Mouse (Mus musculus) heart, postnatal 14 days (tissue): ENCODE measurements around the gene Hap1. TPM values are rescaled to one million over a fixed set of nuclear protein-coding genes. Genes with fewer than 3 reads are reported as not detected.
A peak's percentile ranks its signal among the peaks of the same experiment; 100 is the strongest.

Experiments used
- DNase-seq, 2 experiments: peaks; one replicate each; pipeline ENCODE4 v3.0.0; 2021 to 2022
- intact Hi-C: fragments of 180-260 bp; cut with DNase I; formaldehyde crosslinking; loops from one replicate; pipeline ENCODE4 v1.15.1; 2025
- total RNA-seq, 2 experiments: library from RNA; stranded (reverse); gene quantifications; 2 replicates each; pipeline ENCODE4 v1.2.3; 2021

Gene Hap1
- total RNA-seq, 2 experiments from 2014 or later = 1.2 to 1.8 TPM

DNA sequence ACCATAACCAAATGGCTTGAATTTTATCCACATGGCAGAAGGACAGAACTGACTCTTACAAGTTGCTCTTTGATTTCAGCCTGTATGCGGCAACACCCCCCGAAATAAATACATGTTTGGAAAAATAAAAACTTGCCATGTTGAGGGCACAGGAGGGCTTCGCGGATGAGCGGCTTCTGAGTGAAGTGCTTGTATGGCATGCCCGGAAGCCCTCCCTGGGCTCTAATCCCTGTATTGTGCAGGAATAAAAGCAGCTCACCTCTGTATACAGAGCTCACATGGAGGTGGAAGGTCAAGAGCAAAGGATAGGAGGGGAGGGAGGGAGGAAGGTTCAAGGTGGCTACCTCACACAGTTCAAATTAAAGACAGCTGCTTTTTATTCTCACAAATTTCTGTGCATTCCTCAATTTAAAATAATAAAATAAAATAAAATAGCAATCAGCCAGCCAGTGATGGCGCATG is 36.0 kb upstream of the Hap1 start:
- intact Hi-C loops = no loop called here
- no peak for DNase-seq

DNA sequence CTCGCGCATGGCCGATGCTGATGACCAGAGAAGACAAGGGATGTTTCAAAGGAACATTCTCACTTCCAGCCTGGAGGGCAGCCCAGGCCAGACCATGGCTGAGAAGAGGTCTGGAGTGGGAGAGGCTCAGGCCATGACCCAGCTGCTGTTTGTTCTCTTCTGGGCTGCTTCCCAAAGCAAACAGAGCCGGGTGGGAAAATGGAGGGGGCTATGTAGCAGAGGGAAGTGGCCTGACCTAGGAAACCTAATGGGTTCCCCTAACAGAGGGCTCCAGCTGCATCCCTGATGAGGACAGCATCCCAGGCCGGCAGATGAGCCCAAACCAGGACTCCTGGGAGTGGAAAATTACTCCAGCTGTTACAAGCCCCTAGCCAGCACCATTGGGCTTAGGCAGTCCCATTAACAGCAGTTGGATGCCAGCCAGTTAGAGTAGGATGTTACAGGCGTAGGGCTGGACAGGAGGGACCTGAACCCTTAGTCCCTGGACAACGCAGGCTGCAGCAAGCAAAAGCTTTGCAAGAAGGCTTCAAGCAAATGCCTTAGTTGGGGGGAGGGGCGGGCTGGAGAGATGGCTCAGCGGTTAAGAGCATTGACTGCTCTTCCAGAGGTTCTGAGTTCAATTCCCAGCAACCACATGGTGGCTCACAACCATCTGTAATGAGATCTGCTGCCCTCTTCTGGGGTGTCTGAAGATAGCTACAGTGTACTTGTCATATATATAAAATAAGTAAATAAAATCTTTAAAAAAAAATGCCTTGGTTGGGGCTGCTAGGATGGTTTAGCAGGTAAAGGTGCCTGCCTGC is 35.4 kb upstream of the Hap1 start:
- DNase-seq = peak; percentile 83 to 87

DNA sequence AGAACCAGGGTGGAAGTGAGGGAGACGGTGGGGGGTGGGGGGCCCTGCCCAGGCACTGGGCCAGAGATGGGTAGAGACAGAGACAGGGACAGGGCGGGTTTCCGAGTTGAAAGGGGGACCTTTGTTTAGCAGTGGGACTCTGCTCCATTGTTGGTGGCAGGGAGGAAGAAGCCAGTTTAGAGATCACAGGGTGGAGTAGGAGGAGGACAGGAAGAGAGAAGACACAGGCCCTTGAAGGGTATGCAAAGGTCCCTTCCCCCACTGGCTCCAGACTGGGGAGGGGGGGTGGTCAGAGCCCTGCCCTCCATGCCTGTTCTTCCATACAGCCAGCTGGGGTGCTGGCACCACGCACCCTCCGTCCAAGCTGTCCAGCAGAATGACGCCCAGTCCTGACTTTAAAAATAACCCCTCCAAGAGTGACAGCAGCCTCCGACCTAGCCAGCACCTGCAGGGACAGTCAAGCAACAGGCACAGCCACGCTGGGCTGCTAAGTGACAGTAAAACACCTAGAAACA is 34.1 kb upstream of the Hap1 start:
- peak; percentile 69 to 72 for DNase-seq
- intact Hi-C loops = no loop called here

More for the DNA sequence above, 35.4 kb upstream of the Hap1 start:
- intact Hi-C loops = no loop called here

DNA sequence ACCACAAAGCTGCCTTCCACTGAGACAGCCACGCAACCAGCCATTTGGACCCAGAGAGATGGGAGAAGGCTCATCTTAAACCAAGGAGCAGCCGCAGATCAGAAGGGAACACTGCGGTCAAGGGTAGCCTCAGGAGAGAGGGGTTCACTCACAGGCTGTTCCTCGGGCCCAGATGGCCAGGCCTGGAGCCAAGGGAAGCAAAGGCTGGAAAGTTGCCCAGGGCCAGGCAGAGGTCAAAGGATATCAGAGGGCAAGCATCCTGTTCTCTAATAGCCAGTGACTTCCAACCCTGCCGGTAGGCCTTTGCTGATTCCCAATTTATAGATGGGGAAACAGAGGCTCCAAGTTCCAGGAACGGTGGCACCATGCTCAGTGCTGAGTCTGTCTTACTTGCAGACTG is 32.7 kb upstream of the Hap1 start:
- intact Hi-C loops = no loop called here
- DNase-seq = peak; percentile 79 to 86

DNA sequence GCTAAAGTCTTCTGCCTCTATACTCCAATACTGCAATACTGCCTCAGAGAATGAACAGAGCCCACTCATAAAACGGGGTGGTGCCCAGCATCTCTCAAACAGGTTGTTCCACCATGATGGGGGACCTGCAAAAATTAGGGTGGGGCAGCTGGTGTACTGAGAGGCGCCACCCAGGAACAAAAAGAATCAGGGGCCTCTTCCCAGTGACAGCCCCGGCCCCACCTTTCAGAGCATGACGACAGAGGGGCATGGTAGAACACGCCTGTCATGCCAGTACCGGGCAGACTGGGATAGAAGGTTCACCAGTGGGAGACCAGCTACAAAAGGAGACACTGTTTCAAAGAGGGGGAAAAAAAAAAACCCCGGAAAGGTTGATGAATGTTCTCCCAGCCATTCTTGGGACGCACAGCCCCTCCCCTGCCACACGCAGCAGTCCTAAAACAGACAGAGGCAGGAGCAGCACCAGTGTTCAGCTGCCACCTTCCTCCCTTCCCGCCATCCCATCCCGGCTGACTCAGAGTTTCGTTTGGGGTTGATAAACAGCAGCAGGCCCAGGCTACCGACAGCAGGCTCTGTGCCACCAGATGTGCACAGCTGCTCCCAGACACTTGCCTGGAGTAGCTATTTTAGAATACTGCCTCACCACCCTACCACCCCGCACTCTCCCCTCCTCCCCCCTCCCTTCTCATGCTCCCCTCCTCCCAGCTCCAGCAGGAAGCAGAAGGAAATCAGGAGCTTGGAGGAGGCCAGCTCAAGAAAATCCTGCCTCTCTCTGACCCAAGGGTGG is 31.9 kb upstream of the Hap1 start:
- peak; percentile 80 to 84 for DNase-seq
- intact Hi-C loops = no loop called here

DNA sequence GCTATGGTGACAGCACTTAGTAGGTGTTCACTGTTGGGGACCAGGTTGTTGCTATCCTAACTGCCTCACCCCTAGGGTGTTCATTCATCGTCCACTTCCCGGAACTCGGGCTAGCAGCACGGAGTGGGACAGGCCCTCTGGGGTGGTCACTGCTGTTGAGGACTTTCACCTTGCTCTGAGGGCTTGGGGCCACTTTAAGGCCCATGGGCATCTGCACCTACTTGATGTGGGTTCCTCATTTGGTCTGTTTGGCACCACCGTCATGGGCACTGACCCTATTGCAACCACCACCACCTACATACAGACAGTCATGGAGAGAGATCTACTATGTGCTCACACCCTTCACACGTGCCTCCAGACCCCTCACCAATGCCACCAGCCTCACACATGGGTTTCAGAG is 31.2 kb upstream of the Hap1 start:
- DNase-seq = no peak
- intact Hi-C loops = no loop called here

DNA sequence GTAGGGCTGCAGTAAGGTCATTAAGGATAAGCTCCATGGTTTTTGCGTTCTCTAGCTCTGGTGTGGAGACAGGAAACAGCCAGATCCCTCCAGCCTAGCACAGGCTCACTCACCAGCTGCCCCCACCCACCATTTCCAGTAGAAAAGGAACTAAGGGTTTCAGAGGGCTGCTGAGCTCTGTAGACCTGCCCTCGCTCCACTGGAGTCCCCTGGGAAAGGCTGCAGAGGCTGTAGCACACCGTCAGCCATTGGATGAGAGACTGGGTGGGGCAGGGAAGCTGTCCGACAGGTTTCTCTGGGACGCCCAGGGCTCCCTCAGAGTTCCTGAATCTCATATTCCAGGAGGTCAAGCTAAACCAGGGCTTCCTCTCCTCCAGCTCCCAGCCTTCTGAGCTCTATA is 30.7 kb upstream of the Hap1 start:
- no peak for DNase-seq

DNA sequence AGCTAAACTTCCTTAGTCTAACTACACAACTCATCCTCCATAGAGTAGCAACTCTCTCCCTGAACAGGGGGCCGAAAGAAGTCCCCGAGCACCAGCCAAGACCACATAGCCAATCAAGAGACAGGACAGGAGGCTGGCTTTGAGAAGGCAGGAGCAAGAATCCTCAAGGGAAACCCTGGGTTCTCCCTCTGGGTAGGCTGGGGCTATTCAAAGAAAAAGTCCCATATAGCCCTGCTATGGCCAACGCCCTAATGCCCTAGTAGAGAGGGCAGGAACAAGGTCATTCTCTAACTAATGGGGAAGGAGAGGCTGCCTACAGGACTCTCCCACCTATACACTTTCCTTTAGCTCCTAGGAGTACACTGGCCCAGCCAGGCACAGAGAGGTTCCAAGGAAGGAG is 29.1 kb upstream of the Hap1 start:
- no peak for DNase-seq
- intact Hi-C loops = no loop called here

More for the DNA sequence above, 30.7 kb upstream of the Hap1 start:
- intact Hi-C loops = no loop called here

DNA sequence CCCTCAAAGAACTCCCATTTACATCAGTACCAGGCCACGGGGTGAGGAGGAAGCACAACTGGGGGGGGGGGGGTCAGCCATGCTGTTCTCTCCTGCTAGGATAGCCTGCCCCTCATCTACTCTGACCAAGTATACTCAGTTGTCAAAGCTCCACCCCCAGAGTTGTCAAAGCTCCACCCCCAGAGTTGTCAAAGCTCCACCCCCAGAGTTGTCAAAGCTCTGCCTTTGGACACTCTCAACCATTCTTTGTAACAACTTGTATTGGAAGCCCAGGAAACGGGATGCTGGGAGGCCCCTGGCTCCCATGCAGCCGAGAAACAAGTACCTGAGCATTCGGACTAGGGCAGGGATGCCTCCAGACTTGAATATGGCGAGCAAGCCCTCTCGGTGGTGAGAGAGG is 26.8 kb upstream of the Hap1 start:
- no peak for DNase-seq
- intact Hi-C loops = no loop called here

DNA sequence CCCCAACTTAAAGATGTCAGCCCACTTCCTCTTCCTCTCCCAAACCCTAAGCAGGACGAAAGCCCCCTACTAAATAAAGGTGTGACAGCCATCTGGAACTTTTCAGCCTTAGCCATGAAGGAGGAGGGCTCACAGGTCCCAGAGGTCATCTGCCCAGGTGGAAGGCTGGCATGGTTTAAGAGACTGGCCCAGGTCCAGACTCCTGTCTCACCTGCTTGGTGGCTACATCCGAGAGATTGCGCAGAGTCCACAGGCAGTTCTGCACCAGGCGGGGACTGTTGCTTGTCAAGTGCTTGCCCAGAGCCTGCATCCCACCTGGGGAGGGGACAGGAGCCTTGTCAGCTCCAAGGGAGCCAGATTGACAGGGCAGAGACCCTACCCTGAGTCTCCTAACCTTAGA is 23.4 kb upstream of the Hap1 start:
- intact Hi-C loops = no loop called here
- no peak for DNase-seq

DNA sequence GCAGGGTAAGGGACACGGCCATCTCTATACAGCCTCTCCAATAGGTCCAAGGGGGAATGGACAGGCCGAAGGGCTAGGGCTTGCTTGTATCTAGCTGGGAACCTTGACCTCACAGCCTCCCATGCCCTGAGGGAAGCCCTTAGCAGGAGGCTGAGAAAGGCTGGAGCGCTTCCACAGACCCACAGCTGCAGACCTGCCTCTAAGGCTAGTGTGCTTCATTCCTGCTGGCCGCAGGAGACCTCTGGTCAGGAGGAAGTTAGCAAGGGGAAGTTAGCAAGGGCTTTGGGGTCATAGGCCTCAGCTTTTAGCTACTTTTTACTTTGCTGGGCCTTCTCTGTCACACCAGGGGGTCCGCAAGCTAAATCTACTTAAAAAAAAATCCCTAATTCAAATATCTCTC is 22.5 kb upstream of the Hap1 start:
- intact Hi-C loops = no loop called here

DNA sequence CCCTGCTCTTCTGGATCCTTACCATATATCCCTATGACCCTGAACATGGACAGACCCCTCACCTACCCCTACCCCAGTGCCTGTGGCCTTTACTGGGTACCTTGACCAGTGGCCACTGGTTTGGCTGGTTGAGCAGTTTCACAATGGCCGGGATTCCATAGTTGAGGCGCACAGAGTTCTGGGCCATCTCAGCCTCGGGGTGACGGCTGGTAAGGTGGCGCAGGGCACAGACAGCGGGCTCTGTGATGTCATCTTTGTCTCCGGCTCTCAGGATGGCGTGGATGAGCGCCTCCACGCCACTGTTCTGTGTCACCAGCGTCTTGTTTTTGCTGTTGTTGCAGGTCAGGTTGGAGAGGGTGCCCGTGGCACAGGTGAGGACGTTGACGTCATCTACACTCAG is 22.1 kb upstream of the Hap1 start:
- no peak for DNase-seq
- intact Hi-C loops = no loop called here

More for the DNA sequence above, 22.5 kb upstream of the Hap1 start:
- no peak for DNase-seq

DNA sequence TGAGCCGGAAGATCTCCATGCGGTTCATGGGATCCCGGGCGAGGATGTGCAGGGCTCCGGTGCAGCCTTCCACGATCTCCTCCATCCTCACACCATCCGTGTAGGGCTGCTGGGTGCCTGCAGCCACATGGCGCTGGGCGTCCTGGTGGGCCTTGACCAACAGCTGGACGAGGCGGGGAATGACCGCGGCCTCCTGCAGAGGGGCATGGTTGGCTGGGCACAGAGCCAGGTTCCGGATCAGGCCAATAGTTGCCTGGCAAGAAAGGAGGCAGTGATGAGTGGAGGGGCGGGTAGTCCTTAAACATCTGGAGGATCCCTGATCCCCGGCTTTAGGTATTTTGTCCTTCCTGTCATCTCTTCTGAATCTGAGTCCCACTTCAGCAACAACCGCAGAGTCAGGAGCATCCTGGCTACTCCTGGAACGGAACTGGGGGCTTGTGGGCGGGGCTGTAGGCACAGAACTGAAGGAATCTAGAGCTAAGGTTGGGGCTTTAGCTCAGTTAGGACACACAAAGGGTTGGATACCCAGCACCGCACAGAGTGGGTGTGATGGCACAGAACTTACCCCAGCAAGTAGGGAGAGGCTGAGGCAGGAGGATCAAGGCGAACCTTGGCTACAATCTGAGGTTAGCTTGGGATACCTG is 20.9 kb upstream of the Hap1 start:
- intact Hi-C loops = no loop called here
- DNase-seq = no peak

DNA sequence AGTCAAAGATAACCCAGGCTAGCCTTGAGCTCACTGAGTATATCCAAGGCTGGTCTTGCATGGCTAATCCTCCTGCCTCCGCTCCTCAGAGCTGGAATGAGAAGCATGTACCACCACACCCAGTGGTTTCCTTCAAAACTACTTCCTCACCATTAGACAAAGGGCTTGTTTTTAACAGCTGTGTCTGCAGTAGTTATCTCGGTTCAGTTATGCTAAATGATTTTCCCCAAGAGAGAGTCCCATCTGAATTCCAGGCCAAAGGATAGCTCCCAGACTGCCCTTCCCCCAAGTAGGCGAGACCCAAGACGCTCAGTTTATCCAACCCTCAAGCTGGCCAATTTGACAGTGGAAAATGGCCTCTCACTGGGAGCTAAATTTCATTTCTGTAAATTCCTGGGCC is 20.1 kb upstream of the Hap1 start:
- intact Hi-C loops = no loop called here
- DNase-seq = no peak

DNA sequence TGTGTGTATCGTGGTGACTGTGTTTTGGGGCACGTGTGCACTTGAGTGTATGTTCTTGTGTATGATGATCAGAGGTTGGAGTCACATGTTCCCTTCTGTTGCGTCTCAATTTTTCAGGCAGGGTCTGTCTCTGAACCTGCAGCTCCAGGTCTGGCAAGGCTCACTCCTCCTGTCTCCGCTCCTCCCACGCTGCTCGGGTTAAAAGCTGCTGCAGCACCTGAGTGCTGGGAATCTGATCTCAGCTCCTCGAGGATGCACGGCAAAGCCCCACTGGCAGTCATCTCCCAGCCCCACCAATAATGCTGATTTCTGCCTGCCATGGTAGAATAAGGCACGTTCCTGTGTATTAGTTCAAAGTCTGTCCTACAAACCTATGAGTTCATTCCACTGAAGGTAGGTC is 19.2 kb upstream of the Hap1 start:
- intact Hi-C loops = no loop called here

DNA sequence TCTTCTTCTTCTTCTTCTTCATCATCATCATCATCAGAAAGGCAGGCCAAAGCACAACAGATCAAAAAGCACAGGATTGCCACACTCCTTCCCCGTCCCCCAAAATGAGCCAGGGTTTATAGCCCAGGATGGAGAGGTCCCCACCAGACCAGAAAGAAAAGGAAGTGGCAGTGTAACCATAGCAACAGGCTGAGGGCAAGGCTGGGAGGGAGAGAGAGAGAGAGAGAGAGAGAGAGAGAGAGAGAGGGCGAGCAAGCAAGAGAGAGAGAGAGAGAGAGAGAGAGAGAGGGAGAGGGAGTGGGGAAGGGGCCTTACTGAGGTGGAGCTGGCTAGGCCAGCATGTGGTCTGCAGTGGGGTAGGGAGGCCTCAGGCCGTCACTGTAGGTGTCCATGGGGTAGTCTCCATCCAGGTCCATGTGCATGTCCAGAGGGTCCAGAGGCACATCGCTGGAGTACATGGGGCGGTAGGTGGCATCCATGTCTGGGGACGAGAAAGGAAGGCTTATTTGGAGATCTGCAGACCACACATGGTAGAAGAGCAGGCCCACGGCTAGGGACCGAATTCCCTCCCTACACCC is 16.1 kb upstream of the Hap1 start:
- intact Hi-C loops = no loop called here
- DNase-seq = no peak

More for the DNA sequence above, 19.2 kb upstream of the Hap1 start:
- DNase-seq = no peak

DNA sequence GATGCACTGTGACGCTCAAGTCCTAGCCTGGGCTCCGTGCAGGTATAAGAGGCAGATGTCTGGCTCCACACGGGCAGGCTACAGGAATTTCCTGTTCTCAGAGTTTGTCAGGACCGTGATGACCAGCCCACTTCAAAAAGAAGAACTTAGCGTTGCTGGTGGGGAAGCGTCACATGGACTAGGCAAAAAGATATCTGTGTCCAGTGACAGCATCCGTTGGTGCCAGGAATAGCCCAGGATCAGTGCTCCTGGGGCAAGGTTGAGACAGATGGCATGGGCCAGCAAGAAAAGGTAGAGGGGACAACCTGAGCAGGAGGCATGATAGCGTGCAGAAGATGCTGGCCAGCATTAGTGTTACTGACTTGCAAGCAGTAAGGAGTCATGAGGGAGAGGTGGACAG is 13.9 kb upstream of the Hap1 start:
- DNase-seq = no peak
- intact Hi-C loops = no loop called here

DNA sequence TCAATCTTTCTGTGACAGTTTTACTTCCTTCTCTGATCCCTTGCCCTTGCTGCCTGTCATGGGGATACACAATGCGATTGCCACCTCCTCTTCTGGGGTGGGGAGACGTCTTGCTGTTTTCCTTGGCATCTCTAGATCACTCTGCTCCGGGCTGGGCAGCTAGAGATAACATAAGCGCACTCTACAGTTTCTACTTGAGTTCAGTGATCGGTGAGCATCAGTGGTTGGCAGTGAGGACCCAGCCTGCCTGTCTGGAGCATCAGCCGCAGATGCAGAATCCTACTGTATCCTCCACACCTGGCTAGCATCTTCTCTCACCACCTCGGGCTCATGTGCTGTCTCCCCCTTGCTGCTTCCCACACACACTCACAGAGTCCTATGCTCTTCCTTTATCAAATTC is 13.2 kb upstream of the Hap1 start:
- intact Hi-C loops = no loop called here
- no peak for DNase-seq

DNA sequence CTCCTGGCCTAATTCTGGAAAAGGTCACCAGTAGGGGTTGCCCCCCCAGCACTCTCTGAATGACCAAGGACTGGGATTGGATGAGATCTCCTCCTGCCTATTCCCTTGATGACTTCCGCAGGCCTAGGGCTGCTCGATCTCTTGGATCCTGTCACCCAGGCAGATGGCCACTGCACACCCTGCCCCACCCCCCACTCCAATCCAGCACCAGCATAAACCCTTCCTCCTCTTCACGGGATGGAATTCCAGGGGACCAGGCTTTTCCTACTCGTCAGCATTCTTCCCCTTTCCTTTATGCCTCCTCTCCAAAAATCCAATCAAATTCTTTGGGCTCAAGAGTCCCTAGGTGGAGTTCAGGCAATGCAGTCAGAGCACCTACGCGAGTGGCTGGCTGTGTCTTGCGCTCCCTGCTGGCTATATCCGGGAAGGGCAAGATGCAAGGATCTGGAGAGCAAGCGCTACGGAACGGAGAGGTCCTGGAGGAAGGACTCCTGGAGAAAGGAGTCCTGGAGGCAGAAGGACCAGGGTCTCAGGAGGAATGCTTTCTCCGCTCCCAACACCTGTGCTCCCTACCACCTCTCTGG is 7.1 kb upstream of the Hap1 start:
- DNase-seq = peak; percentile 73 to 78
- intact Hi-C loops = loop anchor here (1.0 to 5.0 kb wide), 3 partner anchors 45 to 194 kb away; partner anchors contain the start of gene Klhl11
